Mouse (Mus musculus) thymus, postnatal 36 days (tissue): Measurements from ENCODE around the gene Hif1an.
A peak's percentile ranks its signal among the peaks of the same experiment; 100 is the strongest.

ENCODE experiments used
- DNase-seq, 2 experiments: peaks; one replicate each; pipeline ENCODE4 v3.0.0; 2022; ENCODE audit warnings: mixed read lengths in 2 of 2

The Hif1an gene

GRCm38 (mm10) chr19:44567763-44568162, 5.1 kb downstream of the Hif1an start:
- no peak for DNase-seq

DNA sequence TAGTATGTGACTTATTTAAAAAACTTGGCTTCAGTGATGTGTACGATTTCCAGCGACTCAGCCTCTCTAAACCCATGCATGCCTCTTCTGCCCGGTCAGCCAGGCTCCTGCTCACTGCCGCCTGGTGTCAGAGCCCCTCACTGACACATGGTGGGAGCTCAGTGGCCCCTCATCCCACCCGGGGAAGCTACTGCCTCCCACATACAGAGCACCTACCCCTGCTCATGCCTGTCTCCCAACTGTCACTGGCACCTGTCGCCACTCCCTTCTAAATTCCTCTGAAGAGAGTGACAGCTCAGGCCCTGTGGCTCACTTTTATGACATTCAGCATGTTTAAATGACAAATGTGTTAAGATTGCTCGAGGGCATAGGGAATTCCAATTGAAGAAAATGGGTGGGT, 13.6 kb downstream of the Hif1an start:
- no peak for DNase-seq

DNA sequence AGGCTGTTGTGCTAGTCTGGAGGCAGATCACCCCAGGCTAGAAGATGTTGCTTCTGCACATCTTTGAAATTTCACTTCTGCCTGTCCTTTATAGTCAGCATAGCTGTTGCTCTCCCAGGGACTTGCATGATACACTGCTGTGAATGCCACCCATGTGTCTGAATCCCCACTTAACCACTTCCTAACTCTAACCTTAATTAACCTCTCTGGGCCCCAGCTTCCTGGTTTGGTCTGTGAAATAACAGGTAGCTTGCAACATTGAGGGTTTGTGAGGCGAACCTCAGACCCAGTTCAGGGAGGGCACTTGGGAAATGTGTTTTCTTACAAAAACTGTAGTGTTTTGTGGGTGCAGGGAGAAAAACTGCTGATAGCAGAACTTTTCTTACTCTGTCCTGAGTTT, 15.4 kb downstream of the Hif1an start:
- peak in 1 of 2 experiments; percentile 12 for DNase-seq

GRCm38 (mm10) chr19:44582103-44582502, 19.5 kb downstream of the Hif1an start:
- DNase-seq = no peak

- DNase-seq = peak; percentile 87 to 91
Observed at GRCm38 (mm10) chr19:44582638-44583309, 20.1 kb downstream of the Hif1an start.

- DNase-seq = no peak
Observed at GRCm38 (mm10) chr19:44588036-44588435, 25.4 kb downstream of the Hif1an start.

GRCm38 (mm10) chr19:44589591-44590223, 27.1 kb downstream of the Hif1an start:
- no peak for DNase-seq

- no peak for DNase-seq
Observed at GRCm38 (mm10) chr19:44590992-44591391, 28.3 kb downstream of the Hif1an start.

GRCm38 (mm10) chr19:44591638-44592037, 29.0 kb downstream of the Hif1an start:
- no peak for DNase-seq

DNA sequence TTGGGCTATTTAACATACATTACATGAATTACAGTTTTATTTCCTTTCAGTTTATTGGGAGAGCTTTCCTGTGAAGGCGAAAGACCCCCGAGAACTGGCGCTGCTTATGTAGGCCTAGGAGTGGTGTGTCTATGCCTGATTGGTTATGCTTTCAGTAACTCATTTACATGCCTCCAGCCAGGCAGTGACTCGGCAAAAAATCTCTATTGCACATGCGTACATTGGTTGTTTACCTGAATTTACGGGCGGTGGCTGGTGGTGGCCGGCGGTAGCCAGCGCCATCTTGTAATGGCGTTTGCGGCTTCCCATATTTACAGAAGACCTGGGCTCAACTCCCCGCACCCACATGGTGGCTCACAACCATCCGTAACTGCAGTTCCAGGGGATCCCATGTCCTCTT, 31.5 kb downstream of the Hif1an start:
- DNase-seq = no peak

DNA sequence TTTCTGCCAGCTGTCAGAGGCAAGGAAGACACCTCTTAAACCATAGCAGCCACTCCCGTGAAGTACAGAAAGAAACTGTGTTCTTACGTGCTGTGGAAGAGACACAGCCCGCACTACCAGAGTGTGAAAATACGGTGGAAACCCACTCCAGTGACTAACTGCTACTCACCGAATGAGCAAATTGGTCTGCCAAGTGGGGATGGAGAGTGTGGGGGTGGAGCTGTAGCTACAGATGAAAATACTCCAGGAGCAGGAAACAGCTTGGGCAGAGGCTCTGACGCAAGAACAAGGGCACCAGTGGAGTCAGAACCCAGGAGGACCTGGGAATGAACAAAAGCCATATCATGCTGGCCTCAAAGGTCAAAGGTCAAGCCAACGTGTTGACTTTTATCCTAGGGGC, 55.5 kb downstream of the Hif1an start:
- DNase-seq = no peak
